In the genomic region with DNA sequence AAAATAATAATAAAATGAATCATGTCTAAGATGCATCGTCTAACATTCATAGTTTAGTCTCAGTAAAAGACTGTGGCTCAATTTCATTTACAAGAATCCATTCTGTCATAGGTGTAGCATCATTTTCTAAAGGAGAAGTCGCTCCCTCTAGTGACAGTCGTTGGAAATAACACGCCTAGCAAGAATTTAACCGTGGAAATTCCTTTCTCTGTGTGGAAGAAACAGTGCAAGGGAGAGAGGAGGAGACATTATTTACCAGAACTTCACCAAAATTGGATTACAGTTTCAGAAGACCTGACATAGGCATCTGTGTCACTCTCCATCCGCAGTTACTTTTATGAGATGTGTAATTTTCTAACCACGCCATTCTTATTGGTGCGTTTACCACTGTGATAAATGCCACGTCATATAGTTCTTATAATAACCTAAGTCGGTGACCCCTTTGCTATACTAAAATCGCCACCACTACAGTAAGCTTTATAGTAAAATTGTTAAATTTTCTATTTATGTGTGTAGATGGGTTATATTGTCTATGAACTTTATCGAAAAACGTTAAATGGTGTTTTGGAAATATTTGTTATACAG, we compare ENCODE assay signal across 8 mouse cellular contexts. TPM values are rescaled to one million over a fixed set of nuclear protein-coding genes. Genes with fewer than 3 reads are reported as not detected.
DNase-seq lines count a peak whose midpoint lies in the region; ATAC-seq lines count a peak whose summit lies in the region.

No protein-coding gene starts in this region.

- no peak overlapping the region for H3K9ac ChIP-seq in kidney, embryonic 14.5 days (ENCODE audit: low read depth, low read length)
- H3K9ac ChIP-seq in liver, embryonic 13.5 days, result peak overlapping the region; percentile 29; the same call in 1 of the 2 replicates

- H3K36me3 ChIP-seq in heart, embryonic 10.5 days, result no peaks in the 10 kb centered on the region
- no peaks in the 10 kb centered on the region for H3K36me3 ChIP-seq in kidney, embryonic 14.5 days (ENCODE audit: control insufficient read depth, insufficient read depth, low read length)
- H3K36me3 ChIP-seq in liver, embryonic 13.5 days, result no peaks in the 10 kb centered on the region

- 29% methylated on average over 13 of the region's 13 CpGs for WGBS in heart, embryonic 10.5 days
- 32% methylated on average over 13 of the region's 13 CpGs for WGBS in kidney, embryonic 14.5 days
- WGBS in liver, embryonic 13.5 days (ENCODE audit: insufficient replicate concordance), result 20% methylated on average over 13 of the region's 13 CpGs

- H3K4me1 ChIP-seq in heart, embryonic 10.5 days, result peaks cover 13% of the 10 kb centered on the region
- peaks cover 16% of the 10 kb centered on the region; the same call in 1 of the 2 replicates for H3K4me1 ChIP-seq in kidney, embryonic 14.5 days (ENCODE audit: control insufficient read depth, insufficient read depth, low read length)
- peaks cover 20% of the 10 kb centered on the region for H3K4me1 ChIP-seq in liver, embryonic 13.5 days (replicated peaks)

- peak overlapping the region; percentile 97 for H3K4me3 ChIP-seq in heart, embryonic 10.5 days
- H3K4me3 ChIP-seq in kidney, embryonic 14.5 days (ENCODE audit: low read length), result peak overlapping the region; percentile 17; the same call in 1 of the 2 replicates
- H3K4me3 ChIP-seq in liver, embryonic 13.5 days (replicated peaks), result peak overlapping the region; percentile 44

- peak overlapping the region; percentile 31 for H3K4me2 ChIP-seq in kidney, embryonic 14.5 days (replicated peaks; ENCODE audit: low read depth, low read length)
- peak overlapping the region; percentile 87 for H3K4me2 ChIP-seq in liver, embryonic 13.5 days

- H3K27ac ChIP-seq in heart, embryonic 10.5 days, result no peak overlapping the region
- H3K27ac ChIP-seq in kidney, embryonic 14.5 days (ENCODE audit: low read depth, low read length), result no peak overlapping the region
- no peak overlapping the region for H3K27ac ChIP-seq in liver, embryonic 13.5 days

- peak; percentile 90 for DNase-seq in 3T3-L1 (ENCODE audit: low read depth, low spot score)
- peak; percentile 65 for DNase-seq in MEL-GATA-1-ER (ENCODE audit: extremely low read depth, low read depth)
- peak; percentile 45 to 70 for DNase-seq in cerebellum, postnatal 25 days
- no peak for DNase-seq in heart, embryonic 10.5 days (ENCODE audit: low spot score)
- DNase-seq in liver, embryonic 13.5 days, result peak; percentile 44
- peak; percentile 38 for DNase-seq in neural tube, embryonic 10.5 days (ENCODE audit: extremely low spot score, low spot score)
- no peak for DNase-seq in ovary, postnatal 36 days (ENCODE audit: low spot score)

- H3K27me3 ChIP-seq in heart, embryonic 10.5 days (ENCODE audit: insufficient read depth, poor library complexity, severe bottlenecking), result no peaks in the 10 kb centered on the region
- H3K27me3 ChIP-seq in kidney, embryonic 14.5 days (ENCODE audit: control insufficient read depth, insufficient read depth, low read length), result no peaks in the 10 kb centered on the region
- H3K27me3 ChIP-seq in liver, embryonic 13.5 days, result no peaks in the 10 kb centered on the region

- 0 out of 2 replicates have a peak, but pooled peaks have one; percentile 14 for ATAC-seq in kidney, embryonic 14.5 days (ENCODE audit: low FRiP score, low TSS enrichment)
- ATAC-seq in liver, embryonic 13.5 days (ENCODE audit: low read depth), result no peak

- H3K9me3 ChIP-seq in heart, embryonic 10.5 days, result no peaks in the 10 kb centered on the region
- no peaks in the 10 kb centered on the region for H3K9me3 ChIP-seq in kidney, embryonic 14.5 days (ENCODE audit: control insufficient read depth, low read length)
- no peaks in the 10 kb centered on the region for H3K9me3 ChIP-seq in liver, embryonic 13.5 days (replicated peaks)

RNA-seq across cellular contexts. Expression of a gene that starts 1.3 kb away (rescaled TPM):
- polyA plus RNA-seq in heart, embryonic 10.5 days (2016; fragmentation: Nextera tagmentation; extraction: Ambion mirVana), result 57.5 and 69.9 TPM in 2 replicates
- polyA plus RNA-seq in kidney, embryonic 14.5 days (2014; fragmentation: Nextera tagmentation; extraction: Ambion mirVana), result 31.3 and 42.8 TPM in 2 replicates
- polyA plus RNA-seq in liver, embryonic 13.5 days (2015; fragmentation: Nextera tagmentation; extraction: Ambion mirVana), result 29.0 and 34.6 TPM in 2 replicates

RNA-seq across cellular contexts. Expression of a gene that starts 16.6 kb away (rescaled TPM):
- 20.7 and 21.7 TPM in 2 replicates for polyA plus RNA-seq in heart, embryonic 10.5 days (2016; fragmentation: Nextera tagmentation; extraction: Ambion mirVana)
- polyA plus RNA-seq in kidney, embryonic 14.5 days (2014; fragmentation: Nextera tagmentation; extraction: Ambion mirVana), result 4.7 and 7.3 TPM in 2 replicates
- polyA plus RNA-seq in liver, embryonic 13.5 days (2015; fragmentation: Nextera tagmentation; extraction: Ambion mirVana), result 0.82 and 0.99 TPM in 2 replicates

Comparison
In these comparisons a context has a peak if more than half of its experiments do, and no peak if none do; other contexts are left out.
1. DNase-seq: peak in 3T3-L1 (single experiment), MEL-GATA-1-ER (single experiment), cerebellum, postnatal 25 days (2 of 2), liver, embryonic 13.5 days (single experiment) and neural tube, embryonic 10.5 days (single experiment); none in heart, embryonic 10.5 days (single experiment) and ovary, postnatal 36 days (single experiment).
2. H3K4me3 ChIP-seq: peak in every context shown above with its lines; median percentile 97 in heart, embryonic 10.5 days; 44 in liver, embryonic 13.5 days; 17 in kidney, embryonic 14.5 days.